Mouse (Mus musculus): ENCODE data around the gene Bst1. TPM values are rescaled to one million over a fixed set of nuclear protein-coding genes. Genes with fewer than 3 reads are reported as not detected.
A peak's percentile ranks its signal among the peaks of the same experiment; 100 is the strongest.

The Bst1 gene
- polyA plus RNA-seq, 2 experiments, result 0.19 to 0.69 TPM

DNA sequence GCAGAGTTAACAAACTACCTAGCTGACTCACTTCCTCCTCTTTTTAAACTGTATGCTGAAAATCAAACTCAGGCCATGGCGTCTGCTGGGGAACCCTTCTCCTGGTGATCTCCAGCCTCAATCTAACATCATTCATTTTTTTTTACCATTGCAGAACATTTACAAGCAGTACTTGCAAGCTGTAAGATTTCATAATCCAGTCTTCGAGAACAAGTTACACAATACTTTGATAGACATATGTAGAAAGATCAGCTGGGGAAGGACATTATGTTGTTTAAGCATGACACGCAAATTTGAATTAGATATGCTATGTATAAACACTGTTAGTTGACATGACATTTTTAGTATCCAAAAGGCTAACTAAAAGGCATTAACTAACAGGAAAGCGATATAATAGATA is 16.9 kb upstream of the Bst1 start:
- TF ChIP-seq CTCF (IDR thresholded peaks at IDR 0.05; ENCODE audit: low read depth) (no peak), EP300 (IDR thresholded peaks at IDR 0.05; ENCODE audit: low read depth) (no peak)
- no peaks in the 10 kb centered on the region for H3K27me3 ChIP-seq (ENCODE audit: control insufficient read depth, insufficient read depth, low read length)
- ATAC-seq (ENCODE audit: insufficient read depth) (no peak), DNase-seq (ENCODE audit: low read depth in 3 of 3, low spot score in 3 of 3) (no peak)
- 59% methylated on average over 4 of the region's 4 CpGs for WGBS (ENCODE audit: insufficient replicate concordance)
- H3K9ac ChIP-seq (replicated peaks), result no peak overlapping the region
- H3K4me2 ChIP-seq (ENCODE audit: low read depth), result no peak overlapping the region
- H3K27ac ChIP-seq, result no peak overlapping the region
- H3K4me1 ChIP-seq (replicated peaks; ENCODE audit: control insufficient read depth in 2 of 2, insufficient read depth in 2 of 2, low read length in 1 of 2), result peaks cover 0 to 5% of the 10 kb centered on the region in 2 experiments; a peak in 1 of 4 replicates
- no peaks in the 10 kb centered on the region for H3K36me3 ChIP-seq (replicated peaks; ENCODE audit: control insufficient read depth, insufficient read depth, low read depth)
- H3K9me3 ChIP-seq (ENCODE audit: control insufficient read depth, low read length), result no peaks in the 10 kb centered on the region
- no peak overlapping the region for H3K4me3 ChIP-seq (ENCODE audit: insufficient read depth in 1 of 2, low read depth in 2 of 2, low read length in 2 of 2)

DNA sequence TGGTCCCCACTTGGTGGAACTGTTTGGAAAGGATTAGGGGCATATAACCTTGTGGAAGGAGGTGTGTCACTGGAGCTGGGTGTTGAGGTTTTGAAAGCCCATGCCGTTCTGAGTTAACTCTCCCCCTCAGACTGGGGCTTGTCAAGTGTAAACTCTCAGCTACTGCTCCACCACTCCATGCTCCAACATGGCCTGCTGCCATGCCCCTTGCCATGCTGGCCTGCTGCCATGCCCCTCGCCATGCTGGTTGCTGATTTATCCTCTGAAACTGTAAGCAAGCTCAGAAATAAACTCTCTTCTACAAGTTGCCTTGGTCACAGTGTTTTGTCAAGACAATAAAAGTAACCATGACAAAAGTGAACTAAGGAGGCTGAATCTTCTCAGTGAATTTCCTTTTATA is 13.3 kb upstream of the Bst1 start:
- Histone ChIP-seq H3K4me3 (ENCODE audit: insufficient read depth in 1 of 2, low read depth in 2 of 2, low read length in 2 of 2) (no peak overlapping the region), H3K27me3 (ENCODE audit: control insufficient read depth, insufficient read depth, low read length) (no peaks in the 10 kb centered on the region; the same call in 1 of the 2 replicates), H3K4me2 (ENCODE audit: low read depth) (no peak overlapping the region), H3K4me1 (replicated peaks; ENCODE audit: control insufficient read depth in 2 of 2, insufficient read depth in 2 of 2, low read length in 1 of 2) (peaks cover 0 to 3% of the 10 kb centered on the region in 2 experiments; a peak in 1 of 4 replicates), H3K9ac (replicated peaks) (no peak overlapping the region), H3K9me3 (ENCODE audit: control insufficient read depth, low read length) (no peaks in the 10 kb centered on the region), H3K27ac (no peak overlapping the region), H3K36me3 (replicated peaks; ENCODE audit: control insufficient read depth, insufficient read depth, low read depth) (no peaks in the 10 kb centered on the region)
- DNase-seq (ENCODE audit: low read depth in 3 of 3, low spot score in 3 of 3) (no peak), ATAC-seq (ENCODE audit: insufficient read depth) (no peak)
- 58% methylated on average over 2 of the region's 2 CpGs for WGBS (ENCODE audit: insufficient replicate concordance)
- TF ChIP-seq CTCF (IDR thresholded peaks at IDR 0.05; ENCODE audit: low read depth) (no peak), EP300 (IDR thresholded peaks at IDR 0.05; ENCODE audit: low read depth) (no peak)

DNA sequence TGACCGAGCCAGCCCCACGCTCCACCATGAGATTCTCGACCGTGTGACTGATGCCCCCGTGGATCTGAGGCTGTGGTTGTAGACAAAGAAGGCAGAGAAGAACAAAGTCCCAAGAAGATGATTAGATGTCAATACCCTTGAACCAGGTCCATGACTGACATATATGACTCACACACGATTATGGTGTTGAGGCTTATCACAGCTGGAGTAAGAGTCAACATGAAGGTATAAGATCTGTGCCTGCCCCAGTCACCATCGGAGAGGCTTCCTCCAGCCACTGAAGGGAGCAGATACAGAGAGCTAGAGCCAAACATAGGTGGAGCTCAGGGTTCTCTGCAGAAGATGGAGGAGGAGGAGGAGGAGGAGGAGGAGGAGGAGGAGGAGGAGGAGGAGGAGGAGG is 12.3 kb upstream of the Bst1 start:
- Histone ChIP-seq H3K9ac (replicated peaks) (no peak overlapping the region), H3K4me1 (replicated peaks; ENCODE audit: control insufficient read depth in 2 of 2, insufficient read depth in 2 of 2, low read length in 1 of 2) (no peaks in the 10 kb centered on the region), H3K27ac (no peak overlapping the region), H3K36me3 (replicated peaks; ENCODE audit: control insufficient read depth, insufficient read depth, low read depth) (no peaks in the 10 kb centered on the region), H3K27me3 (ENCODE audit: control insufficient read depth, insufficient read depth, low read length) (no peaks in the 10 kb centered on the region; the same call in 1 of the 2 replicates), H3K4me3 (ENCODE audit: insufficient read depth in 1 of 2, low read depth in 2 of 2, low read length in 2 of 2) (no peak overlapping the region), H3K9me3 (ENCODE audit: control insufficient read depth, low read length) (no peaks in the 10 kb centered on the region), H3K4me2 (ENCODE audit: low read depth) (no peak overlapping the region)
- ATAC-seq (ENCODE audit: insufficient read depth), result no peak
- no peak for DNase-seq (ENCODE audit: low read depth in 3 of 3, low spot score in 3 of 3)
- WGBS (ENCODE audit: insufficient replicate concordance), result 75% methylated on average over 7 of the region's 7 CpGs
- TF ChIP-seq CTCF (IDR thresholded peaks at IDR 0.05; ENCODE audit: low read depth) (no peak), EP300 (IDR thresholded peaks at IDR 0.05; ENCODE audit: low read depth) (no peak)

DNA sequence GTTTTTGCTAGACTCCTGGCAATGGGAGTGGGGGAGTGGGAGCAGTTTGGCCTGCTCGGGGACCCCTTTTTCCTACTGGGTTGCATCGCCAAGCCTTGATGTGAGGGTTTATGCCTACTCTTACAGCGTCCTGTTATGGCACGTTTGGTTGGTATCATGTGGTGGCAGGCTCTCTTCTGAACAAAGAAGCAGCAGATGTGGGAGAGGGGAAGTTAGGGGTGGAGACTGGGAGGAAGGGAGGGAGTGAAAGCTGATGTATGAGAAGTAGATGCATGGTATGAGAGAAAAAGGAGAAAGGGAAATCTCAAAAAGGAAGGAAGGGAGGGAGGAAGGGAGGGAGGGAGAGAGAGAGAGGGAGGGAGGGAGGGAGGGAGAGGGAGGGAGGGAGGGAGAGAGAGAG is 11.8 kb upstream of the Bst1 start:
- Histone ChIP-seq H3K27ac (no peak overlapping the region), H3K4me2 (ENCODE audit: low read depth) (no peak overlapping the region), H3K27me3 (ENCODE audit: control insufficient read depth, insufficient read depth, low read length) (no peaks in the 10 kb centered on the region; the same call in 1 of the 2 replicates), H3K4me1 (replicated peaks; ENCODE audit: control insufficient read depth in 2 of 2, insufficient read depth in 2 of 2, low read length in 1 of 2) (peaks cover 0 to 3% of the 10 kb centered on the region in 2 experiments; a peak in 1 of 4 replicates), H3K9me3 (ENCODE audit: control insufficient read depth, low read length) (no peaks in the 10 kb centered on the region), H3K36me3 (replicated peaks; ENCODE audit: control insufficient read depth, insufficient read depth, low read depth) (no peaks in the 10 kb centered on the region), H3K4me3 (ENCODE audit: insufficient read depth in 1 of 2, low read depth in 2 of 2, low read length in 2 of 2) (no peak overlapping the region), H3K9ac (replicated peaks) (no peak overlapping the region)
- no peak for DNase-seq (ENCODE audit: low read depth in 3 of 3, low spot score in 3 of 3)
- ATAC-seq (ENCODE audit: insufficient read depth), result no peak
- WGBS (ENCODE audit: insufficient replicate concordance), result 45% methylated on average over 4 of the region's 4 CpGs
- TF ChIP-seq CTCF (IDR thresholded peaks at IDR 0.05; ENCODE audit: low read depth), result no peak
- no peak for TF ChIP-seq EP300 (IDR thresholded peaks at IDR 0.05; ENCODE audit: low read depth)

DNA sequence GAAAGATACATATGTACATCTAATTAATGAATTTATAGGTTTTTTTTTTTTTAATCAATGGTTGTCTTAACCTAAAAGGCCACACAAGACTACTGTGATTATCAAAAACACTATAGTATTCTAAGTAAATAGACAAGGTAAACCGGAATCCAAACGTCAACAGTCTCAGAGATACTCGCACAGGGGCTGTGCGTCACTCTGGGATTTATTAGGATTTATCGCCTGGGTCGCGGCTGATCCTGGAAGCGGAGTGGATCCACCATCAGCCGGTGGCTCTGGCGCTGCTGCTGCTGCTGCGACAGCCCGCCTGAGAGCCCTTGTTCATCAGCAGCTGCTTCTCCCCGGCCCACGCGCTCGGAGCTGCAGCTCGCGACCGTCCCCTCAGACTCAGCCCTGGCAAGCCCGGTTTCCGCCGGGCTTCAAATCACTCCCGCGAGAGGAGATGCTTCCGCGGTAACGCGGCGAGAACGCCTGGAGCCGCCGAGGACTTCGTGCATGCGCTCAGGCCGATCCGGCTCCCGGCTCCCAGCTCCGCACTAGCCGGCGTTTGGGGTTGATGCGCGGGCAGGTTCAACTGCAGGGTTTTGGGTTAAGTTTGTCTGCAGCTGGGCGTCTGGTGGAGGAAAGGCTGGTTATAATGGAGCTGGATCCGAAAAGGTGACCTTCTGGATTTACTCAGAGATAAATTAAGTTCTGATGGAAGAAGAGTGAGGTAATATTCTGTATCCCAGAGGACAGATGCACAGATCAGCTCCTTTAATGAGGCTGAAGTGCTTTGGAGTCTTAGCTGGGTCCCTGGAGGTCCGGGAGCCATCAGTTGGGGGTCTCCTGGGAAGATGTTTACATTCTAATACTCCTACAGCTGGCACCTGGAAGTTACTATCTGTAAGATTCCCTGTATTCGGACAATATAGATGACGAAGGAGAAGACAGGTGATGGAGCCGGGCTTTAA is 10.7 kb upstream of the Bst1 start:
- Histone ChIP-seq H3K9me3 (ENCODE audit: control insufficient read depth, low read length) (no peaks in the 10 kb centered on the region), H3K4me1 (replicated peaks; ENCODE audit: control insufficient read depth in 2 of 2, insufficient read depth in 2 of 2, low read length in 1 of 2) (peaks cover 0 to 3% of the 10 kb centered on the region in 2 experiments; a peak in 1 of 4 replicates), H3K36me3 (replicated peaks; ENCODE audit: control insufficient read depth, insufficient read depth, low read depth) (no peaks in the 10 kb centered on the region), H3K4me2 (ENCODE audit: low read depth) (peak overlapping the region; percentile 59), H3K4me3 (ENCODE audit: insufficient read depth in 1 of 2, low read depth in 2 of 2, low read length in 2 of 2) (peak overlapping the region; percentile 20 to 39), H3K9ac (replicated peaks) (peak overlapping the region; percentile 27; the same call in 1 of the 2 replicates), H3K27me3 (ENCODE audit: control insufficient read depth, insufficient read depth, low read length) (no peaks in the 10 kb centered on the region; the same call in 1 of the 2 replicates), H3K27ac (no peak overlapping the region)
- ATAC-seq (ENCODE audit: insufficient read depth) (peak; percentile 56), DNase-seq (ENCODE audit: low read depth in 3 of 3, low spot score in 3 of 3) (peak in 1 of 3 experiments; percentile 31)
- TF ChIP-seq EP300 (IDR thresholded peaks at IDR 0.05; ENCODE audit: low read depth) (no peak), CTCF (IDR thresholded peaks at IDR 0.05; ENCODE audit: low read depth) (no peak)
- WGBS (ENCODE audit: insufficient replicate concordance), result 5% methylated on average over 48 of the region's 48 CpGs
